Mouse (Mus musculus) fat pad, adult 2 months (tissue): ENCODE measurements around the gene Mn1.

ENCODE experiments used
- DNase-seq: peaks from one replicate; pipeline ENCODE4 v3.0.0-alpha.2; 2011; ENCODE audit warnings: low read depth, low spot score; ENCODE audit errors: extremely low read depth

Gene Mn1

GRCm38 (mm10) chr5:111408470-111409105 lies 8.6 kb upstream of the Mn1 start:
- DNase-seq = no peak

- no peak for DNase-seq
These were observed 7.6 kb upstream of the Mn1 start for GRCm38 (mm10) chr5:111409412-111410044.

GRCm38 (mm10) chr5:111410665-111411064 lies 6.5 kb upstream of the Mn1 start:
- DNase-seq = no peak

GRCm38 (mm10) chr5:111414192-111414591 lies 3.0 kb upstream of the Mn1 start:
- no peak for DNase-seq

GRCm38 (mm10) chr5:111414770-111415249 lies 2.4 kb upstream of the Mn1 start:
- no peak for DNase-seq

GRCm38 (mm10) chr5:111415575-111415974 lies 1.6 kb upstream of the Mn1 start:
- DNase-seq = no peak

- no peak for DNase-seq
These were observed 1.1 kb upstream of the Mn1 start for GRCm38 (mm10) chr5:111416048-111416447.

- no peak for DNase-seq
These were observed 393 bp downstream of the Mn1 start for GRCm38 (mm10) chr5:111417378-111418131.

- DNase-seq = no peak
These were observed 1.3 kb downstream of the Mn1 start for GRCm38 (mm10) chr5:111418202-111419120.

- no peak for DNase-seq
These were observed 2.1 kb downstream of the Mn1 start for GRCm38 (mm10) chr5:111419121-111419881.

- no peak for DNase-seq
These were observed 3.0 kb downstream of the Mn1 start for GRCm38 (mm10) chr5:111420011-111420691.

- DNase-seq = no peak
These were observed 3.7 kb downstream of the Mn1 start for GRCm38 (mm10) chr5:111420896-111421295.

GRCm38 (mm10) chr5:111421424-111421823 lies 4.3 kb downstream of the Mn1 start:
- DNase-seq = no peak

GRCm38 (mm10) chr5:111422058-111422800 lies 5.1 kb downstream of the Mn1 start:
- DNase-seq = no peak

- no peak for DNase-seq
These were observed 5.8 kb downstream of the Mn1 start for GRCm38 (mm10) chr5:111423011-111423410.

GRCm38 (mm10) chr5:111423616-111424015 lies 6.5 kb downstream of the Mn1 start:
- DNase-seq = no peak

GRCm38 (mm10) chr5:111425813-111426212 lies 8.7 kb downstream of the Mn1 start:
- DNase-seq = no peak

GRCm38 (mm10) chr5:111426249-111426648 lies 9.1 kb downstream of the Mn1 start:
- no peak for DNase-seq

GRCm38 (mm10) chr5:111428882-111429281 lies 11.7 kb downstream of the Mn1 start:
- DNase-seq = no peak
